Mouse (Mus musculus) lung, embryonic 15.5 days (tissue): ENCODE data around the gene 1700003H04Rik. TPM values are rescaled to one million over a fixed set of nuclear protein-coding genes. Genes with fewer than 3 reads are reported as not detected.

Source experiments
- ATAC-seq: fragments of 200-750 bp; cut with Nextera tagmentation; 2 replicates; pipeline ENCODE4 v1.8.0; 2017; ENCODE audit warnings: moderate number of reproducible peaks, borderline replicate concordance; ENCODE audit not compliant: low FRiP score, low TSS enrichment; ENCODE audit errors: extremely low read depth
- H3K27ac ChIP-seq: fragments of 300-500 bp; sonication (generic); 2 replicates; pipeline ENCODE4 v1.5.1; 2015; ENCODE audit warnings: moderate library complexity, mild to moderate bottlenecking, inconsistent platforms
- H3K27me3 ChIP-seq: fragments of 300-500 bp; sonication (generic); 2 replicates; pipeline ENCODE4 v1.6.1; 2015; ENCODE audit warnings: inconsistent platforms
- H3K36me3 ChIP-seq: fragments of 300-500 bp; sonication (generic); 2 replicates; pipeline ENCODE4 v1.6.1; 2015; ENCODE audit warnings: inconsistent platforms
- H3K4me1 ChIP-seq: fragments of 300-500 bp; sonication (generic); 2 replicates; pipeline ENCODE4 v1.6.1; 2015; ENCODE audit warnings: inconsistent platforms
- H3K4me2 ChIP-seq: fragments of 300-500 bp; sonication (generic); 2 replicates; pipeline ENCODE4 v1.6.1; 2015; ENCODE audit warnings: inconsistent platforms, mild to moderate bottlenecking, moderate library complexity
- H3K4me3 ChIP-seq: fragments of 300-500 bp; sonication (generic); 2 replicates; pipeline ENCODE4 v1.5.1; 2015; ENCODE audit warnings: mild to moderate bottlenecking, inconsistent platforms
- H3K9ac ChIP-seq: fragments of 300-500 bp; sonication (generic); 2 replicates; pipeline ENCODE4 v1.6.1; 2015; ENCODE audit warnings: inconsistent platforms
- H3K9me3 ChIP-seq: fragments of 300-500 bp; sonication (generic); 2 replicates; pipeline ENCODE4 v1.6.1; 2016; ENCODE audit warnings: inconsistent platforms
- WGBS: fragments of 180-500 bp; shearing (Covaris S2); methylation state at CpG from one replicate; pipeline ENCODE4 v1.1.7; 2015; 5-methylcytosine and 5-hydroxymethylcytosine counted together
- polyA plus RNA-seq: library from polyadenylated mRNA; unstranded; fragments of >200 nt; fragmentation: Nextera tagmentation; extraction: Ambion mirVana; gene quantifications from 2 replicates; pipeline ENCODE4 v1.2.1, GENCODE M21; 2015

1700003H04Rik gene
- polyA plus RNA-seq: not detected in 2 replicates

DNA sequence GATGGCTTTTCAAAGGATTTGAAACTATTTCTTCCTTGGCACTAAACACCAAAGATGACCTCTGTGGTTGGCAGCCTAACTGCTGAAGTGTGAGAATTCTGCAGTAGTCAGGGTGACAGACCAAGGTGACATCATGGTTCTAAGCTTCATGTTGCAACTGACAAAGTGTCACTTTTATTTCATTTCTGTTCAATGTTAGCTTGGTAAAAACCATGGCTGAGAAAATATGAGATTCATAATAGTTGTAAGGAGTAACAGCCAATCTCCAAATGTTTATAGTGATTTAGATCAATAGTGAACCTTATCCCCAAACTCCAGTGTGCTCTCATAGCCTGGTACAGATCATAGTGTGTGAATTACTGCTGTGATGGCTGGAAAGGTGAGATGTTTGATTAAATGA is at the start of gene 1700003H04Rik:
1700003H04Rik (minus strand) TSS at position 101 of the 400 bp plus-strand sequence.
- Histone ChIP-seq H3K27ac (no peak within 1 kb of the TSS), H3K27me3 (no peaks in the 10 kb centered on the region), H3K9me3 (no peaks in the 10 kb centered on the region), H3K36me3 (no peaks in the 10 kb centered on the region), H3K4me3 (no peak within 1 kb of the TSS), H3K4me2 (no peak within 1 kb of the TSS), H3K9ac (no peak within 1 kb of the TSS), H3K4me1 (no peaks in the 10 kb centered on the region)
- ATAC-seq: no peak

DNA sequence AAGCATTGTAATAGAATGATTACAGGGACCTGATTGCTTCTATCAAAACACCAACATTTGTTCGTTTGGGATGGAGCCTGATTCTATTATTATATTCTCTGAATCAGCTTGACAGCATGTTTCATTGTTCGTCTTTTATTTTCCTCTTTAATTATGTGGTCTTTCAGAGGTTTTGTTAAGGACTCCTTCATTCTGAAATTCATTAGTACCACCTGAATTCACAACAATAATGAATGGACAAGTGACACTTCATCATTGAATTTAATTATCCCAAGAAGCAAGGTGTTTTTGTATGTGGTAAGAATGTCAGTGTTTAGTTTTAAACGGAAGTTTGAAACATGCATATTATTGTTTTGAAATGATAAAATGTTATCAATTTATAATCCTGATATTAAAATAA is 42.1 kb upstream of the 1700003H04Rik start:
- no peak overlapping the region for H3K4me3 ChIP-seq
- H3K9ac ChIP-seq: no peak overlapping the region
- H3K4me1 ChIP-seq: no peaks in the 10 kb centered on the region
- H3K36me3 ChIP-seq: no peaks in the 10 kb centered on the region
- no peaks in the 10 kb centered on the region for H3K9me3 ChIP-seq
- no peak for ATAC-seq
- no peak overlapping the region for H3K4me2 ChIP-seq
- 72% methylated on average over 3 of the region's 3 CpGs for WGBS
- no peaks in the 10 kb centered on the region for H3K27me3 ChIP-seq
- no peak overlapping the region for H3K27ac ChIP-seq

DNA sequence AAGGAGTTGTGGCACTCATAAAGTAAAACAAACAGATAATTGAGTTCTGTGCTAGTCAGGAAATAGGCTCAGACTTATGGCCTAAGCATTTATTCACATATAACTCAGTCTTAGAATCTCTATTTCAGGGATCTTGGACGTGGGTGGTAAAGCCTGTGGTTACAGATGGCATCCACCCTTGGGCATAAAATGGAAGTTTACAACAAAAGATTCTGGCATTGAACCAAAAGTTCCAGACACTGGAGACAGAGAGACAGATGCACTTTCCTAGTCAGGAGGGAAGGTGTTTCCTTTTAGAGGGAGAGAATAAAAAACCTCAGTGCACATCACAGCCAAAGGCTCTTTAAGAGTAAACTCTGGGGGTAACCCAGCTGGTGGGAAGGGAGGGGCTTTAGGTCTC is 32.4 kb upstream of the 1700003H04Rik start:
- Histone ChIP-seq H3K9me3 (no peaks in the 10 kb centered on the region), H3K36me3 (no peaks in the 10 kb centered on the region), H3K9ac (no peak overlapping the region), H3K27ac (no peak overlapping the region), H3K4me2 (no peak overlapping the region), H3K4me1 (no peaks in the 10 kb centered on the region), H3K27me3 (no peaks in the 10 kb centered on the region), H3K4me3 (no peak overlapping the region)
- no peak for ATAC-seq
- WGBS: 50% methylated on average over 1 of the region's 1 CpGs

DNA sequence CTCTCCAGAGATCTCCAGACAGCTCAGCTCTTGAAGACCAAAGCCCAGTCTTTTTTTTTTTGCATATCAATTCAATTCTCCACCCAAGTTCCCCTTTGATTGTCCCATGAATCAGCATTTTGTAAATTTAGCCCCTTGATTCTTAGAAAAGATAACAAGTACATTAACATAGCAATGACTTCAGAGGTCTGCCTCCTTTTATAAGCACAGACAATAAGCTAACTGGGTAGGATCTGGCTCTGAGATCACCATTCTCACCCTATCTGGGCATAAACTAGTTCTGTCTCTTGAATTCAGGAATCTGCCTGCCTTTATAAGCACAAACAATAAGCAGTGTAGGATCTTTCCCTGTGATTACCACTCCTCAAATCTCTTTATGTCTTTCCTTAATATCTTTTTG is 29.1 kb upstream of the 1700003H04Rik start:
- H3K9me3 ChIP-seq: no peaks in the 10 kb centered on the region
- H3K4me3 ChIP-seq: no peak overlapping the region
- no peak overlapping the region for H3K27ac ChIP-seq
- no peaks in the 10 kb centered on the region for H3K36me3 ChIP-seq
- H3K9ac ChIP-seq: no peak overlapping the region
- no peaks in the 10 kb centered on the region for H3K4me1 ChIP-seq
- no peak overlapping the region for H3K4me2 ChIP-seq
- ATAC-seq: no peak
- no peaks in the 10 kb centered on the region for H3K27me3 ChIP-seq

DNA sequence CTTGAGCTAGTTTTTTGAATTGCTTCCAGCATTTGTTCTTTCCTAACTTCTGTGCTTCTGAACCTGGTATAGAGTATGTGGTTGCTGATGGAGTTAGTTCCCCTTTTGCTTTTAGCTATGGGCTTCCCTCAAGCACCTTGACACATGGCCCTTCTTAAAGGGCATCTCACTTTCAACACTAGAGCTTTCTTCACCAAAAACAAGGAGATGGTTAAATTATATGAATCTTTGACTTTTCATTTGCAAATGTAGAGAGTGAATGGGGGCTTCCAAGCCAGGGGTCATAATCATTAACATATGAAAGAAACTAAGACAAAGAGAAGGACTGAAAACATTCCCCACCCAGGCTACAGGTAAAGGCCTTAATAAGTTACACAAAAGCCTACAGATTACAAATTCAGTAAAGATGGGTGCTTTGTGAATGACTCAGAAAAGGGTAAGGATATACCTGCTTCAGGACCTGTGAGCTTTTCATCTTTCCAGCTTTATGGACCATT is 25.2 kb upstream of the 1700003H04Rik start:
- no peak overlapping the region for H3K9ac ChIP-seq
- no peak for ATAC-seq

DNA sequence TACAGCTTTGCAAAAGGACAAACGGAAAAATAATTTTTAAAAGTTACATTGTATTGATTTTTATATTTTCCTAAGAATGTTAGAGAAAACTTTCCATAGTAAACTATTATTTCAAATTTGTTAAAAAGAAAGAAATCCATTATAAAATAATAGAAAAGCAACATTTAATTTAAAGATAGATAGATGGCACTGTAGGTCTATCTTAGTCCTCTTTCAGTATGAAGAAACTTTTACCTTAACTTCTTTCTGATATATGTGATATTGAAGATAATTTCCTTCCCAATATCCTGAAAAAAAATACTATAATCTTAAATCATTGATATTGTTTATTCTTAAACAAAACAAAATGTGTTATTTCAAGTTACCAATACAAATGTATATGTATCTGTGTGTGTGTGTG is 24.6 kb upstream of the 1700003H04Rik start:
- Histone ChIP-seq H3K9me3 (no peaks in the 10 kb centered on the region), H3K4me2 (no peak overlapping the region), H3K9ac (no peak overlapping the region), H3K27ac (no peak overlapping the region), H3K4me1 (no peaks in the 10 kb centered on the region), H3K4me3 (no peak overlapping the region), H3K36me3 (no peaks in the 10 kb centered on the region), H3K27me3 (no peaks in the 10 kb centered on the region)
- no peak for ATAC-seq
- 69% methylated on average over 1 of the region's 1 CpGs for WGBS

More for the DNA sequence above, 25.2 kb upstream of the 1700003H04Rik start:
- Histone ChIP-seq H3K36me3 (no peaks in the 10 kb centered on the region), H3K4me2 (no peak overlapping the region), H3K9me3 (no peaks in the 10 kb centered on the region), H3K4me3 (no peak overlapping the region), H3K27ac (no peak overlapping the region), H3K4me1 (no peaks in the 10 kb centered on the region), H3K27me3 (no peaks in the 10 kb centered on the region)

DNA sequence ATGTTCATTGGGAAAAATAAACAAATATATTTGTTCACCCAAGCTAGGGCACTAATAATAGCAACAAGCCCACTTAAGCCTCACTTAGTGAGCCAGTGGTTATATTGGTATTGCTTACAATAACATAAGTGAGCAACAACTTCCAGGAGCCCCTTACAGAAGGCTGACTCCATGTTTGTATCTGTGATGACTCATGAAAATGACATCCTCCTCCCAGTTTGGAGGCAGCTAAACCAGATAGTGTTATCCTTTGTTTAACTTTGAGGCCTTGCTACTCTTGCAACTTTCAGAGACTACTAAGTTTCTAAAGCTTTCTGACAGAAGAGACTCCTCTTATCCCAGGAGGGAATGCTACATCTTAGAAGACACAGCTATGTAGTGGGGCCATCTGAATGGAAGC is 16.9 kb upstream of the 1700003H04Rik start:
- H3K27me3 ChIP-seq: no peaks in the 10 kb centered on the region
- H3K27ac ChIP-seq: no peak overlapping the region
- H3K9ac ChIP-seq: no peak overlapping the region
- H3K9me3 ChIP-seq: no peaks in the 10 kb centered on the region
- no peaks in the 10 kb centered on the region for H3K4me1 ChIP-seq
- ATAC-seq: no peak
- H3K4me3 ChIP-seq: no peak overlapping the region
- no peaks in the 10 kb centered on the region for H3K36me3 ChIP-seq
- no peak overlapping the region for H3K4me2 ChIP-seq

DNA sequence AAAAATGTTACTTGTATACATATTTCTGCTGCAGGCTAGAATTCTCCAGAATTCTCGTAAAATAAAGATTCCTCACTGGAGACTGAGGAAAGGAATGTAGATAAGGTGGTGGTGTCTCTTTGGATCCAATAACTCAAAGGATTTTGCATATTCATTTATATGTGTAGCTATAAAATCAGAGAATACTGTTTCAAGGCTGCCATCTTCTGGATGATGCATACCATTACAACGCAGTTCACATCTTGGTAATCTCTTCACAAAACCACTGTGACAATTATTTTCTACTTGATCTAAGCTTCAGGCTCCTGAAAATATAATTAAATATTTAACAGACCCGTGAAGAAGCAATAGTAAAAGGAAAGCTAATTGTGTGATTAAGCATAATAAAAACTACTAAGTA is 6.6 kb upstream of the 1700003H04Rik start:
- whole genome bisulfite sequencing: 11% methylated on average over 3 of the region's 3 CpGs
- no peak overlapping the region for H3K27ac ChIP-seq
- no peak for ATAC-seq
- H3K9me3 ChIP-seq: no peaks in the 10 kb centered on the region
- no peaks in the 10 kb centered on the region for H3K27me3 ChIP-seq
- no peak overlapping the region for H3K4me2 ChIP-seq
- no peaks in the 10 kb centered on the region for H3K4me1 ChIP-seq
- H3K9ac ChIP-seq: no peak overlapping the region
- no peak overlapping the region for H3K4me3 ChIP-seq
- H3K36me3 ChIP-seq: no peaks in the 10 kb centered on the region

DNA sequence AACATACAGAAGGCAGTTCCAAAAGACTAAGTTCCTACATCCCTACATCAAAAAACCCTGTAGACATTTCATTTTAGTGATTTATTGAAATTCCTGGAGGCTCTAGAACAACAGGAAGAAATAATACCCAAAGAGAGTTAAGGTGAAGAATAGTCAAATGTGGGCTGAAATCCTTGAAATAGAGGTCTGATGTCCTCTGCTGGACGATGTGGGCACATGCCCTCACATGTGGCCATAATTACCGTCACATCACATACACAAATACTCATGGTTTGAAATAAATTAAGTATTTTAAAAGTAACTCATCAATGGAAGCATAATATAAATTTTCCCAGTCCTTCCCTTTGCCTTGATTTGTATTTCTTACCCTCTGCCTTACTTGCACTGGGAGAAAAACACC is 4.9 kb upstream of the 1700003H04Rik start:
- Histone ChIP-seq H3K4me2 (no peak overlapping the region), H3K27ac (no peak overlapping the region), H3K4me1 (no peaks in the 10 kb centered on the region), H3K4me3 (no peak overlapping the region), H3K27me3 (no peaks in the 10 kb centered on the region), H3K36me3 (no peaks in the 10 kb centered on the region), H3K9ac (no peak overlapping the region), H3K9me3 (no peaks in the 10 kb centered on the region)
- WGBS: 67% methylated on average over 2 of the region's 2 CpGs
- no peak for ATAC-seq

DNA sequence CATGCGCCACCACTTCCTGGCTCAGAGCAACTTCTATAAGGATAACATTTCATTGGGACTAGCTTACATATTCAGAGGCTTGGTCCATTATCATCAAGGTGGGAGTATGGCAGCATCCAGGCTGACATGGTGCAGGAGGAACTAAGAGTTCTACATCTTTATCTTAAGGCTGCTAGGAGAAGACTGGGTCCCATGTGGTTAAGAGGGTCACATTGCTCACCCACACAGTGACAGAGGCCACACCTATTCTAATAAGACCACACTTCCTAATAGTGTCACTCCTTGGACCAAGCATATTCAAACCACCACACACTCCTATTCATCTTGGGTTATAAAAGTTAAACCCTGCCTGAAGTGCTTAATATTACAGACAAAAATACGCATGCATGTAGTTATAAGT is 23.6 kb downstream of the 1700003H04Rik start:
- Histone ChIP-seq H3K36me3 (no peaks in the 10 kb centered on the region), H3K9ac (no peak overlapping the region), H3K4me2 (no peak overlapping the region), H3K27me3 (no peaks in the 10 kb centered on the region), H3K4me1 (no peaks in the 10 kb centered on the region), H3K4me3 (no peak overlapping the region), H3K27ac (no peak overlapping the region), H3K9me3 (no peaks in the 10 kb centered on the region)
- WGBS: 81% methylated on average over 2 of the region's 2 CpGs
- ATAC-seq: no peak

DNA sequence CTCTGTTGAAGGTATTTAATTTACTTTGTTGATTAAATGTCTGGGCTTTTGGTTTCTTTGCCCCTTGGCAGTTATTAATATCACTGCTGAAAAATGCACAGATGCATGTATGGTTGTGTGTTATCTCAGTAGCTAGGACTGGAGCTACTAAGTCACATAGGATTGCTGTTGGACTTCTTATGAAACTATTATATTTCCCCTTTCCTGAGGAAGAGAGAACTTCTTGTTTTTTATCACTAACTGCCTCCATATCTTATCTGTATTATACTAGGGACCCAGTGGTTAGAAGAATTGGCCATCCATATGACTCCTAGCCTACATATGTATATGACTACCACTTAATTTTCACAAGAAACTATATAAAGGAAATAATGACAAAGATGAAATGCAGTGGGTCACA is 24.9 kb downstream of the 1700003H04Rik start:
- ATAC-seq: no peak
- Histone ChIP-seq H3K4me2 (no peak overlapping the region), H3K9ac (no peak overlapping the region), H3K4me3 (no peak overlapping the region), H3K9me3 (no peaks in the 10 kb centered on the region), H3K27me3 (no peaks in the 10 kb centered on the region), H3K27ac (no peak overlapping the region), H3K4me1 (no peaks in the 10 kb centered on the region), H3K36me3 (no peaks in the 10 kb centered on the region)

DNA sequence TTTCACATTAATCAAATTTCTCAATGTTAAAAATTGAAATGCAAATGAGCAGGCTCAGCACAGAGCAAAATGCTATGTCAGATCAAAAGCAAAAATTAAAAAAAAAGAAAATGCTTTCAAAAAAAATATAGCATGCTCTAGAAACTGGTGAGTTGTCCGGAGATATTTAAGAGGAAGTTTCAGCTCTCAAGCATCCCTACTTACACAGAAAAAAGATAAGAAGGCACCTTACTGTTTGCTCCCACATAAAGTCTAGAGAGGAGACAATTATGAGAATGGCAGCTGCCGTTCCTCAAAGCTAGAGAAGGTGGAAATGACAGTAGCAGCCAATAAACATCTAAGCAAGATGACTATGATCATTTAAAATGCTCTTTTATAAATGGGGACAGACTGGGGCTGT is 25.8 kb downstream of the 1700003H04Rik start:
- Histone ChIP-seq H3K27ac (no peak overlapping the region), H3K9ac (no peak overlapping the region), H3K4me3 (no peak overlapping the region), H3K36me3 (no peaks in the 10 kb centered on the region), H3K27me3 (no peaks in the 10 kb centered on the region), H3K4me2 (no peak overlapping the region), H3K9me3 (no peaks in the 10 kb centered on the region), H3K4me1 (no peaks in the 10 kb centered on the region)
- ATAC-seq: no peak
- 61% methylated on average over 2 of the region's 2 CpGs for WGBS

DNA sequence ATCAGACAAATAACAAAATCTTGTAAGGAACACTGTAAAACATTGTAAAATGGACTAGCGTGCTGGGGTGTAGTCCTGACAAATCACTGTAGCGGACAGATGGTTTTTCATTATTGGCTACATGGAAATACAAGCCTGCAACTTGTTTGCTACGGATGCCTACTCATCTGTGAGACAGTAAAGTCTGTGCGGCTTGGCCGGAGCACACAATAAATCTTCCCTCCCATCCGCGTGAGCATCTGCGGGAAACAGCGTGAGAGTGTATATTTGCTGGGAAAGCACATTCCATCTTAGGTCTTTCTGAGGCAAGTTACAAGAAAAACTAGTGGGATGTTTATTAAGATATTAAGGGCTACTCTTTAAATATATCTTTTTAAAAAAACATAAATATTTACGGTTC is 32.0 kb downstream of the 1700003H04Rik start:
- H3K4me2 ChIP-seq: no peak overlapping the region
- WGBS: 58% methylated on average over 10 of the region's 10 CpGs
- no peak for ATAC-seq
- H3K4me3 ChIP-seq: no peak overlapping the region
- H3K9ac ChIP-seq: no peak overlapping the region
- H3K27me3 ChIP-seq: no peaks in the 10 kb centered on the region
- no peaks in the 10 kb centered on the region for H3K4me1 ChIP-seq
- no peaks in the 10 kb centered on the region for H3K36me3 ChIP-seq
- H3K27ac ChIP-seq: no peak overlapping the region
- no peaks in the 10 kb centered on the region for H3K9me3 ChIP-seq
